Mouse (Mus musculus): ENCODE measurements at regions not wholly inside any gene's neighbourhood (a gene's known extent, or its start where the extent isn't known, plus 50 kb on each side); places are given as distances from the start of the nearest gene placed in this dataset.

GRCm38 (mm10) chr5:101032147-101032900, 186.8 kb downstream of the Gpat3 start:
- no peaks in the 10 kb centered on the region for H3K27me3 ChIP-seq (ENCODE audit: control insufficient read depth, insufficient read depth, low read length)
- H3K9ac ChIP-seq (ENCODE audit: low read depth, low read length) = no peak overlapping the region
- WGBS = 83% methylated on average over 12 of the region's 12 CpGs
- no peak for DNase-seq
- H3K27ac ChIP-seq = no peak overlapping the region
- TF ChIP-seq CTCF (IDR thresholded peaks at IDR 0.05) (no peak), POLR2A (IDR thresholded peaks at IDR 0.05; ENCODE audit: insufficient read depth, low read depth, low read length) (no peak), EP300 (IDR thresholded peaks at IDR 0.05; ENCODE audit: insufficient read depth, low read depth, low read length) (no peak)
- H3K79me2 ChIP-seq (replicated peaks; ENCODE audit: control insufficient read depth, insufficient read depth, low read length) = no peaks in the 10 kb centered on the region
- no peaks in the 10 kb centered on the region for H3K36me3 ChIP-seq (ENCODE audit: control insufficient read depth, insufficient read depth, low read length)
- no peaks in the 10 kb centered on the region for H3K4me1 ChIP-seq (ENCODE audit: control insufficient read depth, insufficient read depth, low read length)
- no peak overlapping the region for H3K4me3 ChIP-seq
- intact Hi-C loops (cut with DNase I) = no loop called here

- TF ChIP-seq CTCF (IDR thresholded peaks at IDR 0.05) (no peak), POLR2A (IDR thresholded peaks at IDR 0.05; ENCODE audit: insufficient read depth, low read depth, low read length) (no peak), EP300 (IDR thresholded peaks at IDR 0.05; ENCODE audit: insufficient read depth, low read depth, low read length) (no peak)
- no peaks in the 10 kb centered on the region for H3K36me3 ChIP-seq (ENCODE audit: control insufficient read depth, insufficient read depth, low read length)
- H3K27me3 ChIP-seq (ENCODE audit: control insufficient read depth, insufficient read depth, low read length) = no peaks in the 10 kb centered on the region
- WGBS = 55% methylated on average over 5 of the region's 5 CpGs
- no peak overlapping the region for H3K27ac ChIP-seq
- intact Hi-C loops (cut with DNase I) = no loop called here
- no peaks in the 10 kb centered on the region for H3K4me1 ChIP-seq (ENCODE audit: control insufficient read depth, insufficient read depth, low read length)
- no peak for DNase-seq
- H3K79me2 ChIP-seq (replicated peaks; ENCODE audit: control insufficient read depth, insufficient read depth, low read length) = no peaks in the 10 kb centered on the region
- no peak overlapping the region for H3K4me3 ChIP-seq
- no peak overlapping the region for H3K9ac ChIP-seq (ENCODE audit: low read depth, low read length)
These were observed 179.3 kb downstream of the Gpat3 start for GRCm38 (mm10) chr5:101024796-101025195.

- Histone ChIP-seq H3K4me3 (no peak overlapping the region), H3K9ac (ENCODE audit: low read depth, low read length) (no peak overlapping the region), H3K79me2 (replicated peaks; ENCODE audit: control insufficient read depth, insufficient read depth, low read length) (no peaks in the 10 kb centered on the region), H3K27ac (no peak overlapping the region), H3K27me3 (ENCODE audit: control insufficient read depth, insufficient read depth, low read length) (no peaks in the 10 kb centered on the region), H3K4me1 (ENCODE audit: control insufficient read depth, insufficient read depth, low read length) (no peaks in the 10 kb centered on the region), H3K36me3 (ENCODE audit: control insufficient read depth, insufficient read depth, low read length) (no peaks in the 10 kb centered on the region)
- no peak for DNase-seq
- TF ChIP-seq EP300 (IDR thresholded peaks at IDR 0.05; ENCODE audit: insufficient read depth, low read depth, low read length) (no peak), POLR2A (IDR thresholded peaks at IDR 0.05; ENCODE audit: insufficient read depth, low read depth, low read length) (no peak), CTCF (IDR thresholded peaks at IDR 0.05) (no peak)
- intact Hi-C loops (cut with DNase I) = no loop called here
- 69% methylated on average over 8 of the region's 8 CpGs for WGBS
These were observed 178.3 kb downstream of the Gpat3 start for GRCm38 (mm10) chr5:101023784-101024183.

- Histone ChIP-seq H3K9ac (ENCODE audit: low read depth, low read length) (no peak overlapping the region), H3K27me3 (ENCODE audit: control insufficient read depth, insufficient read depth, low read length) (no peaks in the 10 kb centered on the region), H3K4me1 (ENCODE audit: control insufficient read depth, insufficient read depth, low read length) (no peaks in the 10 kb centered on the region), H3K36me3 (ENCODE audit: control insufficient read depth, insufficient read depth, low read length) (no peaks in the 10 kb centered on the region), H3K4me3 (no peak overlapping the region), H3K79me2 (replicated peaks; ENCODE audit: control insufficient read depth, insufficient read depth, low read length) (no peaks in the 10 kb centered on the region), H3K27ac (no peak overlapping the region)
- peak; percentile 23 to 39 for DNase-seq
- 7% methylated on average over 11 of the region's 11 CpGs for WGBS
- TF ChIP-seq CTCF (IDR thresholded peaks at IDR 0.05) (peak; percentile 77), POLR2A (IDR thresholded peaks at IDR 0.05; ENCODE audit: insufficient read depth, low read depth, low read length) (no peak)
- intact Hi-C loops (cut with DNase I) = loop anchor here (2.0 kb wide), 1 partner anchor 648 kb away; no protein-coding TSS in a partner anchor
These were observed 175.3 kb downstream of the Gpat3 start for GRCm38 (mm10) chr5:101020784-101021183.

GRCm38 (mm10) chr5:101013844-101014243, 168.3 kb downstream of the Gpat3 start:
- intact Hi-C loops (cut with DNase I) = no loop called here
- 50% methylated on average over 5 of the region's 5 CpGs for whole genome bisulfite sequencing
- Histone ChIP-seq H3K36me3 (ENCODE audit: control insufficient read depth, insufficient read depth, low read length) (no peaks in the 10 kb centered on the region), H3K79me2 (replicated peaks; ENCODE audit: control insufficient read depth, insufficient read depth, low read length) (no peaks in the 10 kb centered on the region), H3K4me1 (ENCODE audit: control insufficient read depth, insufficient read depth, low read length) (no peaks in the 10 kb centered on the region), H3K27me3 (ENCODE audit: control insufficient read depth, insufficient read depth, low read length) (no peaks in the 10 kb centered on the region), H3K27ac (no peak overlapping the region), H3K9ac (ENCODE audit: low read depth, low read length) (no peak overlapping the region), H3K4me3 (no peak overlapping the region)
- no peak for TF ChIP-seq EP300 (IDR thresholded peaks at IDR 0.05; ENCODE audit: insufficient read depth, low read depth, low read length)
- TF ChIP-seq CTCF (IDR thresholded peaks at IDR 0.05) = no peak
- TF ChIP-seq POLR2A (IDR thresholded peaks at IDR 0.05; ENCODE audit: insufficient read depth, low read depth, low read length) = no peak
- DNase-seq = no peak

GRCm38 (mm10) chr5:101005216-101005615, 159.7 kb downstream of the Gpat3 start:
- H3K9ac ChIP-seq (ENCODE audit: low read depth, low read length) = no peak overlapping the region
- TF ChIP-seq POLR2A (IDR thresholded peaks at IDR 0.05; ENCODE audit: insufficient read depth, low read depth, low read length) (no peak), EP300 (IDR thresholded peaks at IDR 0.05; ENCODE audit: insufficient read depth, low read depth, low read length) (no peak), CTCF (IDR thresholded peaks at IDR 0.05) (peak; percentile 18; the same call in 1 of the 2 replicates)
- H3K27me3 ChIP-seq (ENCODE audit: control insufficient read depth, insufficient read depth, low read length) = no peaks in the 10 kb centered on the region
- H3K4me3 ChIP-seq = no peak overlapping the region
- DNase-seq = no peak
- H3K27ac ChIP-seq = no peak overlapping the region
- 67% methylated on average over 3 of the region's 3 CpGs for WGBS
- intact Hi-C loops (cut with DNase I) = no loop called here
- no peaks in the 10 kb centered on the region for H3K4me1 ChIP-seq (ENCODE audit: control insufficient read depth, insufficient read depth, low read length)
- H3K79me2 ChIP-seq (replicated peaks; ENCODE audit: control insufficient read depth, insufficient read depth, low read length) = no peaks in the 10 kb centered on the region
- no peaks in the 10 kb centered on the region for H3K36me3 ChIP-seq (ENCODE audit: control insufficient read depth, insufficient read depth, low read length)
